Mouse (Mus musculus) G1E (cell line): ENCODE data around the gene Capn11. TPM values are rescaled to one million over a fixed set of nuclear protein-coding genes. Genes with fewer than 3 reads are reported as not detected.
A peak's percentile ranks its signal among the peaks of the same experiment; 100 is the strongest.

ENCODE experiments used
- ATAC-seq: 2 replicates; pipeline ENCODE4 v1.8.0; 2016; ENCODE audit warnings: mild to moderate bottlenecking; ENCODE audit not compliant: insufficient number of reproducible peaks, poor library complexity, low FRiP score, severe bottlenecking; ENCODE audit errors: extremely low read depth
- DNase-seq: peaks from one replicate; pipeline ENCODE4 v3.0.0; 2012; ENCODE audit warnings: low spot score
- H3K27me3 ChIP-seq: 2 replicates; pipeline ENCODE4 v1.6.1; 2012; ENCODE audit warnings: mild to moderate bottlenecking, low read length, inconsistent platforms; ENCODE audit not compliant: insufficient read depth
- H3K36me3 ChIP-seq: replicated peaks from 2 replicates; pipeline ENCODE3; 2012; ENCODE audit warnings: mild to moderate bottlenecking, inconsistent platforms
- H3K4me1 ChIP-seq: 2 replicates; pipeline ENCODE4 v1.6.1; 2012; ENCODE audit warnings: low read depth, low read length, inconsistent platforms, mixed read lengths; ENCODE audit not compliant: insufficient read depth
- H3K4me3 ChIP-seq: 2 replicates; pipeline ENCODE4 v1.5.1; 2012; ENCODE audit warnings: low read depth, mild to moderate bottlenecking, inconsistent platforms, low read length, moderate library complexity, mixed read lengths
- H3K9me3 ChIP-seq: replicated peaks from 2 replicates; pipeline ENCODE4 v1.6.1; 2012; ENCODE audit warnings: inconsistent platforms
- CTCF ChIP-seq: IDR thresholded peaks from 2 replicates; pipeline ENCODE4 v1.5.1; 2012; ENCODE audit warnings: low read depth, low read length, inconsistent platforms, mixed read lengths
- GATA1 ChIP-seq: IDR thresholded peaks from 2 replicates; pipeline ENCODE4 v1.6.1; 2012; ENCODE audit warnings: borderline replicate concordance, low read length, inconsistent platforms, mixed read lengths
- GATA2 ChIP-seq: IDR thresholded peaks from 2 replicates; pipeline ENCODE4 v1.6.1; 2012; ENCODE audit warnings: low read depth, low read length, inconsistent platforms, borderline replicate concordance
- POLR2AphosphoS5 ChIP-seq: IDR thresholded peaks from 2 replicates; pipeline ENCODE4 v1.6.1; 2012; ENCODE audit warnings: low read depth, low read length, inconsistent platforms; ENCODE audit not compliant: insufficient replicate concordance
- TAL1 ChIP-seq: conservative IDR thresholded peaks from 2 replicates; pipeline ENCODE4 v1.6.1; 2012; ENCODE audit warnings: low read depth, low read length, inconsistent platforms, mixed read lengths
- polyA plus RNA-seq: library from polyadenylated mRNA; stranded (reverse); fragments of >175 nt; gene quantifications from 2 replicates; pipeline ENCODE4 v1.2.3, GENCODE M21; 2012
- total RNA-seq, 2 experiments: library from RNA; stranded (forward) in 1 of 2; stranded (reverse) in 1 of 2; fragments of 200-1000 nt in 1 of 2; fragments of >200 nt in 1 of 2; fragmentation: Nextera tagmentation in 1 of 2; gene quantifications; 2 replicates each; pipeline ENCODE4 v1.2.3; 2014 to 2017

Gene Capn11
- total and polyA plus RNA-seq, 3 experiments: not detected

GRCm38 (mm10) chr17:45655820-45656219 is 3.3 kb downstream of the Capn11 start:
- H3K36me3 ChIP-seq: peaks cover 10% of the 10 kb centered on the region
- H3K4me1 ChIP-seq: peaks cover 18% of the 10 kb centered on the region
- ATAC-seq: no peak
- H3K4me3 ChIP-seq: no peak overlapping the region
- no peak for DNase-seq
- H3K9me3 ChIP-seq: no peaks in the 10 kb centered on the region
- TF ChIP-seq CTCF: no peak
- no peak for TF ChIP-seq GATA2
- TF ChIP-seq GATA1: no peak
- TF ChIP-seq TAL1: no peak
- no peak for TF ChIP-seq POLR2AphosphoS5
- peaks cover 18% of the 10 kb centered on the region for H3K27me3 ChIP-seq

- TF ChIP-seq GATA2 (no peak), CTCF (no peak), TAL1 (no peak), GATA1 (no peak), POLR2AphosphoS5 (no peak)
- Histone ChIP-seq H3K27me3 (peaks cover 24% of the 10 kb centered on the region), H3K4me3 (no peak overlapping the region; the same call in 1 of the 2 replicates), H3K4me1 (peaks cover 13% of the 10 kb centered on the region), H3K9me3 (no peaks in the 10 kb centered on the region), H3K36me3 (no peaks in the 10 kb centered on the region)
- DNase-seq: no peak
- ATAC-seq: no peak
These were observed 5.9 kb downstream of the Capn11 start for GRCm38 (mm10) chr17:45653233-45653632.

GRCm38 (mm10) chr17:45644185-45644584 is 14.9 kb downstream of the Capn11 start:
- no peaks in the 10 kb centered on the region for H3K36me3 ChIP-seq
- TF ChIP-seq POLR2AphosphoS5 (no peak), CTCF (no peak), GATA2 (no peak), GATA1 (no peak), TAL1 (no peak)
- peaks cover 4% of the 10 kb centered on the region; the same call in 1 of the 2 replicates for H3K9me3 ChIP-seq
- ATAC-seq (no peak), DNase-seq (no peak)
- H3K4me3 ChIP-seq: no peak overlapping the region
- peaks cover 31% of the 10 kb centered on the region for H3K27me3 ChIP-seq
- peaks cover 7% of the 10 kb centered on the region for H3K4me1 ChIP-seq

DNA sequence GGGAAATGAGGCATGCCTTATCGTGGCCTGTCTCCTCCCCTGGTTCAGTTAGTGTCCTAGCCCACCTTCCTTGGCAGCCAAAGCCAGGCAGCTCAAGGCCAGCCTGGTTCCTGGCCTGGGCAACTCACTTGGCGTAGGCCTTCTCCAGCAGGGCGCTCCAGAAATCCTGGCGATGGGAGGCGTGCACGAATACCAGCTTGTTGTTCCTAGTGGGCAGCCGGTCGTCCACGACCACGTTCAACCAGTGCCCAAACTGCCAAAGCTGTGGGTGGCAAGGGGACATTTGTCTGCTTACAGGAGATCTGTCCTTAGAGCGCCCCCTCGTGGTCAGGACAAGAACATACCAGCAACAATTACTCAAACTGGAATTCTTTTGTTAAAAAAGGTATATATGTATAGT is 16.4 kb downstream of the Capn11 start:
- H3K9me3 ChIP-seq: peaks cover 4% of the 10 kb centered on the region; the same call in 1 of the 2 replicates
- TF ChIP-seq TAL1: no peak
- TF ChIP-seq CTCF: peak; percentile 61; the same call in 1 of the 2 replicates
- TF ChIP-seq GATA2: no peak
- no peak for TF ChIP-seq GATA1
- TF ChIP-seq POLR2AphosphoS5: no peak
- peaks cover 10% of the 10 kb centered on the region for H3K4me1 ChIP-seq
- ATAC-seq (no peak; the same call in 1 of the 2 replicates), DNase-seq (peak; percentile 50)
- no peaks in the 10 kb centered on the region for H3K36me3 ChIP-seq
- H3K4me3 ChIP-seq: peak overlapping the region; percentile 16; the same call in 1 of the 2 replicates
- peaks cover 38% of the 10 kb centered on the region for H3K27me3 ChIP-seq

DNA sequence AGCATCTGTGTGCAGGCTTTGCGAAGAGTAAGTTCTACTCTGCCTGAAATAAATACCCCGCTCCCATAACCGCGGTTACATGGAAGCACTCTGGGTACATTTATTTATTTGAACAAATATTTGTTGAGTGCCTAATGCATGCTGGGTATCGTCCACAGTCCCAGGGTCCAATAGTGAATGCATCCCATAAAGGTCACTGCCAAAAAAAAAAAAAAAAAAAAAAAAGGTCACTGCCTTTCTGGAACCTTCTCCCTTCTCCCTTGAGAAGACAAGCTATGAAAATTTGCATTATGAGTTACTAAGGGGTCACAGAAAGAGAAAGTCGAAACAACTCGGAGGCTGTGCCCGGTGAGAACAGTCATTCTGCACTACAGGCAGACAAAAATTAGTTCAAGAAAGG is 17.1 kb downstream of the Capn11 start:
- no peak for TF ChIP-seq GATA2
- TF ChIP-seq POLR2AphosphoS5: no peak
- TF ChIP-seq GATA1: no peak
- TF ChIP-seq TAL1: no peak
- no peak for TF ChIP-seq CTCF
- ATAC-seq (no peak), DNase-seq (no peak)
- no peaks in the 10 kb centered on the region for H3K36me3 ChIP-seq
- H3K9me3 ChIP-seq: peaks cover 4% of the 10 kb centered on the region; the same call in 1 of the 2 replicates
- H3K4me1 ChIP-seq: peaks cover 10% of the 10 kb centered on the region
- peaks cover 38% of the 10 kb centered on the region for H3K27me3 ChIP-seq
- no peak overlapping the region for H3K4me3 ChIP-seq

DNA sequence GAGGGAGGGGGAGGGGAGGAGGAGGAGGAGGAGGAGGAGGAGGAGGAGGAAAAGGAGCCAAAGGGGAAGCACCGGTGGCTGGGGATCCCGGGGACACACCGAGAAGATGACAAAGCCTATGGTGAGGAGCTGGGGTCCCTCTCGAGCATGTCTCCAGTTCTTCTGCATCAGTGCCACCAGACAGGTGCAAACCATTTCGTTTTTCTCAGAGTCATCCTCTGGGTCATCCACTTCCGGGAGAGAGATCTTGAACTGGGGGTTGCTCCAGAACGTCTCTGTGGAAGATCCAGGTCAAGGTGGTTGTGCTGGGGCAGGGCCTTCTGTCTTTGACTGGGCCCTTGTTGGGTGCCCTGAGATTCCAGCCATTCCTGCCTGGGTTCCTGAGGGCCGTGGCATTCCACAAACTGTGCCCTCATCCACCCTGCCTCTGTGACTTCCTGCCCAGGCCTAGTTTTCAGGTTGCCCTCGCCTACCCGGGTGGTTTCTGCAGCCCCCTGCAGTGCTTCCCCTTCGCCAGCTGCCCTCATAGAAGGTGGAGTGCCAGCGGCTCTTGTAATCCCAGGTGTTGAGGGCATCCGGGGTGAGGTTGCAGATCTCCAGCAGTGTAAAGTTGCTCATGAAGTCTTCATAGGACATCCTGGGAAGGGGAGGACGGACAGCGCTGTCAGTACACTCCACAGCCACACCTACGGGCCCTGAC is 20.4 kb downstream of the Capn11 start:
- Histone ChIP-seq H3K4me3 (no peak overlapping the region), H3K9me3 (no peaks in the 10 kb centered on the region), H3K36me3 (no peaks in the 10 kb centered on the region), H3K27me3 (peaks cover 42% of the 10 kb centered on the region), H3K4me1 (peaks cover 10% of the 10 kb centered on the region)
- ATAC-seq (no peak), DNase-seq (no peak)
- TF ChIP-seq TAL1: no peak
- TF ChIP-seq GATA2: no peak

DNA sequence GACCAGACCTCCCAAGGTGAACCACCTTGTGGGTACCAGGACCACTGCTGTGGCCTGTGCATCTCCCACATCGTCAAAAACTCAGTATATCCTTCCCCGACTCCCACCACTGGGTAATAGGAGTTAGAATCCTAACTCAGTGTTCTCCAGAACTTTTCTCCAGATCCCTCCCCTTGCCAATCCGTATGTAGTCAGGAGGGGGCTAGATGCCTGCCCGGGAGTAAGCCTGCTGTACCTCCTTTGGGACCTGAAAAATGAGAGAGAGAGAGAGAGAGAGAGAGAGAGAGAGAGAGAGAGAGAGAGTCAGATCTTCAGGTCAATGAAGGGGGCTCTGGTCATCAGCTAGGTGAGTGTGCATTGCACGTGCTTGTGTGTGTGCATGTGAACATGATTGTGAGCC is 25.1 kb downstream of the Capn11 start:
- Histone ChIP-seq H3K27me3 (peaks cover 40% of the 10 kb centered on the region), H3K36me3 (no peaks in the 10 kb centered on the region), H3K4me3 (no peak overlapping the region), H3K4me1 (peaks cover 27% of the 10 kb centered on the region), H3K9me3 (no peaks in the 10 kb centered on the region)
- DNase-seq (no peak), ATAC-seq (no peak)
- TF ChIP-seq CTCF (no peak), TAL1 (no peak), GATA1 (no peak), GATA2 (no peak), POLR2AphosphoS5 (no peak)
